Mouse (Mus musculus): ENCODE measurements at regions not wholly inside any gene's neighbourhood (a gene's known extent, or its start where the extent isn't known, plus 50 kb on each side); places are given as distances from the start of the nearest gene placed in this dataset.
A peak's percentile ranks its signal among the peaks of the same experiment; 100 is the strongest.

GRCm38 (mm10) chr3:120786659-120787058 lies 384.8 kb downstream of the Rwdd3 start:
- Histone ChIP-seq H3K27me3 (replicated peaks; ENCODE audit: low read depth, poor library complexity, severe bottlenecking) (no peaks in the 10 kb centered on the region), H3K4me3 (no peak overlapping the region), H3K27ac (replicated peaks) (no peak overlapping the region), H3K9me3 (no peaks in the 10 kb centered on the region), H3K4me1 (no peaks in the 10 kb centered on the region), H3K36me3 (replicated peaks) (no peaks in the 10 kb centered on the region)
- 88% methylated on average over 9 of the region's 9 CpGs for WGBS
- DNase-seq (ENCODE audit: low spot score), result no peak

DNA sequence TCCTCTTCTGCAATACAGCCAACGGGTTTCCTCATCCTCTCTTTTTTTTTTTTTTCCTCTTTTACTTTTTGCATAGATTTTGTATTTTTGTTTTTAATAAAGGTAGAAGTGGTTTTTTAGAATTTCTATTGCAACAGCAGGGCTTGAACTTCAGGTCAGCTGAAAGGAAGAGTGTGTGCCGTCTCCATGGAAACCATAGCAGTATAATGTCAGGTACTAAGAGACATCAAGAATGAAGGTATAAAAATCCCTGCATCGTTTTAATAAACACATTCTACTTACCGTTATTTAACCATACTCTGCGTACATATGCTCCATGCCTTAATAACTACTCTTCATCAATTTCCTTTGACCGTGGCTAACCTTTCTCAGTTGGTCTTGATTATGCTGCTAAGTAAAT lies 390.0 kb downstream of the Rwdd3 start:
- no peak for DNase-seq (ENCODE audit: low spot score)
- WGBS, result 85% methylated on average over 6 of the region's 6 CpGs
- H3K36me3 ChIP-seq (replicated peaks), result no peaks in the 10 kb centered on the region
- H3K9me3 ChIP-seq, result no peaks in the 10 kb centered on the region
- H3K4me1 ChIP-seq, result no peaks in the 10 kb centered on the region
- H3K4me3 ChIP-seq, result no peak overlapping the region
- no peaks in the 10 kb centered on the region for H3K27me3 ChIP-seq (replicated peaks; ENCODE audit: low read depth, poor library complexity, severe bottlenecking)
- no peak overlapping the region for H3K27ac ChIP-seq (replicated peaks)

GRCm38 (mm10) chr3:120779091-120779490 lies 392.4 kb downstream of the Rwdd3 start:
- H3K36me3 ChIP-seq (replicated peaks), result no peaks in the 10 kb centered on the region
- H3K27me3 ChIP-seq (replicated peaks; ENCODE audit: low read depth, poor library complexity, severe bottlenecking), result no peaks in the 10 kb centered on the region
- no peak overlapping the region for H3K27ac ChIP-seq (replicated peaks)
- H3K9me3 ChIP-seq, result no peaks in the 10 kb centered on the region
- H3K4me3 ChIP-seq, result no peak overlapping the region
- no peak for DNase-seq (ENCODE audit: low spot score)
- H3K4me1 ChIP-seq, result no peaks in the 10 kb centered on the region

DNA sequence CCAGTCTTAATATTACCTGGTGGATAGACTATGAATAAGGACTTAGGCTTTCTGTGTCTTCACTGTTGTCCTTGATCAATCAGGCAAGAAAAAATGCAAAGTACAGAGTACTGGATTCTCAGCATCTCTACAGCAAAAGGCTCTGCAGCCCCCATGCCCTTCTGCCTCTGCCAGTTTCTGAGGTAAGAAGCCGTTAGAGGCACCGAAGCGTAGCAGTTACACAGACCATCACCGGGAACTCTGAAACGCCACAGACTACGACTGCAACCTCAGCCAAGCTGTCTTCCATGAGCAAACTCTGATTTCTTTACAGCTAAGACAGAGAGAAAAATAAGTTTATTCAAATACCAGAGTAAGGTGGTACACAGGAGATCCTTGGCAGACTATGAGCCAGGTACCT lies 396.5 kb downstream of the Rwdd3 start:
- no peaks in the 10 kb centered on the region for H3K27me3 ChIP-seq (replicated peaks; ENCODE audit: low read depth, poor library complexity, severe bottlenecking)
- no peak overlapping the region for H3K4me3 ChIP-seq
- no peak for DNase-seq (ENCODE audit: low spot score)
- no peaks in the 10 kb centered on the region for H3K36me3 ChIP-seq (replicated peaks)
- H3K27ac ChIP-seq (replicated peaks), result no peak overlapping the region
- H3K9me3 ChIP-seq, result no peaks in the 10 kb centered on the region
- WGBS, result 85% methylated on average over 6 of the region's 6 CpGs
- H3K4me1 ChIP-seq, result no peaks in the 10 kb centered on the region

- Histone ChIP-seq H3K4me1 (no peaks in the 10 kb centered on the region), H3K27ac (replicated peaks) (no peak overlapping the region), H3K27me3 (replicated peaks; ENCODE audit: low read depth, poor library complexity, severe bottlenecking) (no peaks in the 10 kb centered on the region), H3K9me3 (no peaks in the 10 kb centered on the region), H3K4me3 (no peak overlapping the region), H3K36me3 (replicated peaks) (no peaks in the 10 kb centered on the region)
- WGBS, result 64% methylated on average over 4 of the region's 4 CpGs
- no peak for DNase-seq (ENCODE audit: low spot score)
Observed at GRCm38 (mm10) chr3:120761681-120762080, 409.8 kb downstream of the Rwdd3 start.

- no peak for DNase-seq (ENCODE audit: low spot score)
- Histone ChIP-seq H3K27ac (replicated peaks) (no peak overlapping the region), H3K36me3 (replicated peaks) (no peaks in the 10 kb centered on the region), H3K9me3 (no peaks in the 10 kb centered on the region), H3K27me3 (replicated peaks; ENCODE audit: low read depth, poor library complexity, severe bottlenecking) (no peaks in the 10 kb centered on the region), H3K4me3 (no peak overlapping the region), H3K4me1 (no peaks in the 10 kb centered on the region)
- 86% methylated on average over 3 of the region's 3 CpGs for WGBS
Observed at GRCm38 (mm10) chr3:120761223-120761622, 410.3 kb downstream of the Rwdd3 start.

GRCm38 (mm10) chr3:120748513-120748912 lies 423.0 kb downstream of the Rwdd3 start:
- no peak for DNase-seq (ENCODE audit: low spot score)
- no peaks in the 10 kb centered on the region for H3K36me3 ChIP-seq (replicated peaks)
- H3K27me3 ChIP-seq (replicated peaks; ENCODE audit: low read depth, poor library complexity, severe bottlenecking), result no peaks in the 10 kb centered on the region
- H3K4me1 ChIP-seq, result no peaks in the 10 kb centered on the region
- H3K27ac ChIP-seq (replicated peaks), result no peak overlapping the region
- 73% methylated on average over 4 of the region's 4 CpGs for WGBS
- H3K9me3 ChIP-seq, result no peaks in the 10 kb centered on the region
- H3K4me3 ChIP-seq, result no peak overlapping the region

DNA sequence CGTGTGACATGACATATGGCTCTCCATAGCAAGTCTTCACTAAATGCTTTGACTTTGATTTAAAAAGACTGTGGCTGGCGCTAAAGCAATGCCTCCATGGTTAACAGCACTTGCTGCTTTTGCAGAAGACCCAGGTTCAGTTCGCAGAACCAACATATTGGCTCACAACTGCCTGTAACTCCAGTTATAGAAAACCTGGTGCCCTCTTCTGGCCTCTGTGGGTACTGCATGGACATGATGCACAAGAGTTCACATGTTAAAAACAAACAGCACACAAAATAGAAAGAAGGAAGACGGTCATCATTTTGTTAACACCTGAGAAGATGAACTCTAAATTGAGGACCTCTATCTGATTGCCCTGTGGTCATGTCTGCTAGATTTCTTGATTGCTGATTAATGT lies 423.8 kb downstream of the Rwdd3 start:
- Histone ChIP-seq H3K4me1 (no peaks in the 10 kb centered on the region), H3K4me3 (no peak overlapping the region), H3K36me3 (replicated peaks) (no peaks in the 10 kb centered on the region), H3K27me3 (replicated peaks; ENCODE audit: low read depth, poor library complexity, severe bottlenecking) (no peaks in the 10 kb centered on the region), H3K27ac (replicated peaks) (no peak overlapping the region), H3K9me3 (no peaks in the 10 kb centered on the region)
- DNase-seq (ENCODE audit: low spot score), result peak; percentile 21
- WGBS, result 87% methylated on average over 4 of the region's 4 CpGs

- no peaks in the 10 kb centered on the region for H3K9me3 ChIP-seq
- no peaks in the 10 kb centered on the region for H3K36me3 ChIP-seq (replicated peaks)
- no peaks in the 10 kb centered on the region for H3K27me3 ChIP-seq (replicated peaks; ENCODE audit: low read depth, poor library complexity, severe bottlenecking)
- WGBS, result 93% methylated on average over 6 of the region's 6 CpGs
- H3K4me3 ChIP-seq, result no peak overlapping the region
- H3K4me1 ChIP-seq, result peaks cover 6% of the 10 kb centered on the region; the same call in 1 of the 2 replicates
- H3K27ac ChIP-seq (replicated peaks), result no peak overlapping the region
- DNase-seq (ENCODE audit: low spot score), result no peak
Observed at GRCm38 (mm10) chr3:120733332-120733731, 438.2 kb downstream of the Rwdd3 start.

DNA sequence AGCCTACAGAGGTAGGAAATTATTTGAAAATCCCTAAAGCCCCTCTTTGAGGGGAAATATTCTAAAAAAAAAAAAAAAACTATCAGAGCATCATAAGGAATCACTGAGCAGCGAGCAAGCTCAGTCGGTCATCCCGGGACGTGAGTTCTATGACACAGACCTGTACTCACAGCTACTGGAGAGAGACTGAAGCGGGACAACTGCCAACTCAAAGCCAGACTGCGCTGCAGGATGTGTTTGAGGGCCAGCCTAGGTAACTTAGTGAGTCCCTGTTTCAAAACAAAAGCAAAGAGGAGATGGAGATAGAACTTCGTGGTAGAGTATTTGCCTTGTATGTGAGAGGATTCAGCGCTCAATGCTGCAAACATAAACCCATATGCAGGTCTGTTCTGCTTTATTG lies 439.1 kb downstream of the Rwdd3 start:
- H3K4me1 ChIP-seq, result peaks cover 6% of the 10 kb centered on the region; the same call in 1 of the 2 replicates
- H3K27ac ChIP-seq (replicated peaks), result no peak overlapping the region
- H3K36me3 ChIP-seq (replicated peaks), result no peaks in the 10 kb centered on the region
- H3K9me3 ChIP-seq, result no peaks in the 10 kb centered on the region
- no peaks in the 10 kb centered on the region for H3K27me3 ChIP-seq (replicated peaks; ENCODE audit: low read depth, poor library complexity, severe bottlenecking)
- WGBS, result 94% methylated on average over 8 of the region's 8 CpGs
- DNase-seq (ENCODE audit: low spot score), result no peak
- no peak overlapping the region for H3K4me3 ChIP-seq

DNA sequence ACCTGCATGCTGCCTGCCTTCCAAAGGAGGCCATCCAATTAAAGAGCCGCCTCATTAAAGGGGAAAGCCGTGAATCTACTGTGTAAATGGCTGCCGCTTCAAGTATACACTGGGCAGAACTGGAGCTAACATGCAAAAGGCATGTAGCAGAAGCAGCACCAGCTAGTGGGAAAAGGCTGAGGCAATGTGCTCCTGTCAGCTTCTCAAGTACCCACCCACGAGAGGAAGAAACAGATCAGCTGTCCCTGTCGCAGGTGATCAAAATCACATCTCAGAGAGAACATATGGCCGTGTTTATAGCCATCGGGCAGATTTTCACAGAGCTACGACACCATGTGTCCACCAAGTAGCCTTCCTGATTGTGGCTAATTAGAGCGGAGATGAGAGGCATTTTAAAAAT lies 440.2 kb downstream of the Rwdd3 start:
- peaks cover 6% of the 10 kb centered on the region; the same call in 1 of the 2 replicates for H3K4me1 ChIP-seq
- H3K27me3 ChIP-seq (replicated peaks; ENCODE audit: low read depth, poor library complexity, severe bottlenecking), result no peaks in the 10 kb centered on the region
- H3K27ac ChIP-seq (replicated peaks), result no peak overlapping the region
- DNase-seq (ENCODE audit: low spot score), result peak; percentile 10
- no peaks in the 10 kb centered on the region for H3K36me3 ChIP-seq (replicated peaks)
- 78% methylated on average over 9 of the region's 9 CpGs for WGBS
- no peak overlapping the region for H3K4me3 ChIP-seq
- no peaks in the 10 kb centered on the region for H3K9me3 ChIP-seq

DNA sequence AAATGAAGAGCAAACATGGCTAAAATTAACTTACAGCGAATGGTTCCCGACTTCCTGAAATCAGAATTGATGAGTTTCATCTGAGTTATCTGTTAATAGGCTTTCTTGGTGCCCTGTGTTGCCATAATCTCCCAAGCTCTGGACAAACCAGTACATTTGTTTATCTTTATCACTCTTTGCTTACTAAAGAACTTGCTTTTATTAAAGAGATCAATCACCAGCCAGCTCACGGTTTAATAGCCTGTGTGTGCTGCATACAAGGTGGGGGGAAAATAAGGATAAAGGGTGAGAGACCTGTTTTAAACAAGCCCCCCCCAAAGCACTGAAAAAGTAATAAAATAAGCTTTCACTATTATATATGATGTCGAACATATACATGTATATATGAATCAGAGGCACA lies 441.3 kb downstream of the Rwdd3 start:
- no peaks in the 10 kb centered on the region for H3K27me3 ChIP-seq (replicated peaks; ENCODE audit: low read depth, poor library complexity, severe bottlenecking)
- no peak overlapping the region for H3K27ac ChIP-seq (replicated peaks)
- peaks cover 6% of the 10 kb centered on the region; the same call in 1 of the 2 replicates for H3K4me1 ChIP-seq
- no peak for DNase-seq (ENCODE audit: low spot score)
- no peaks in the 10 kb centered on the region for H3K36me3 ChIP-seq (replicated peaks)
- H3K4me3 ChIP-seq, result no peak overlapping the region
- no peaks in the 10 kb centered on the region for H3K9me3 ChIP-seq
- WGBS, result 88% methylated on average over 4 of the region's 4 CpGs

DNA sequence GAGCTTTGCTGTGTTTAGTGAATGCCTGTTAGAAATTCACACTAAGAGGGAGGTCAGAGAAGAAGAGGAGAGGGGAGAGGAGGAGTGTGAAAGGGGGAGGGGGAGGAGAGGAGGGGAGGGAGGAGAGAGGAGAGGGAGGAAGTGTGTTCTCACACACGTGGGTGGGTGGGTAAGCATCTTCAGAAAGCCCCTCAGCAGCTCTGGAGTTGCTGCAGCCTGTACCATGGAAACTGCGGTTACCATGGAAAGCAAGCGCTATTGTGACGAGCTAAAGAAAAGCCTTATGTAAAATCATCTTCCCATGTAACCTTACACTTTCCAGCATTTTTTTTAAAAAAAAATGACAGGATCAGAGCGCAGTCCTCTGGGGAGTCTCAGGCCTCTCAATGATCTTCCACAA lies 441.8 kb downstream of the Rwdd3 start:
- no peaks in the 10 kb centered on the region for H3K9me3 ChIP-seq
- H3K36me3 ChIP-seq (replicated peaks), result no peaks in the 10 kb centered on the region
- 62% methylated on average over 5 of the region's 5 CpGs for WGBS
- peak; percentile 10 for DNase-seq (ENCODE audit: low spot score)
- no peak overlapping the region for H3K4me3 ChIP-seq
- H3K27ac ChIP-seq (replicated peaks), result no peak overlapping the region
- no peaks in the 10 kb centered on the region for H3K27me3 ChIP-seq (replicated peaks; ENCODE audit: low read depth, poor library complexity, severe bottlenecking)
- H3K4me1 ChIP-seq, result peaks cover 6% of the 10 kb centered on the region; the same call in 1 of the 2 replicates

DNA sequence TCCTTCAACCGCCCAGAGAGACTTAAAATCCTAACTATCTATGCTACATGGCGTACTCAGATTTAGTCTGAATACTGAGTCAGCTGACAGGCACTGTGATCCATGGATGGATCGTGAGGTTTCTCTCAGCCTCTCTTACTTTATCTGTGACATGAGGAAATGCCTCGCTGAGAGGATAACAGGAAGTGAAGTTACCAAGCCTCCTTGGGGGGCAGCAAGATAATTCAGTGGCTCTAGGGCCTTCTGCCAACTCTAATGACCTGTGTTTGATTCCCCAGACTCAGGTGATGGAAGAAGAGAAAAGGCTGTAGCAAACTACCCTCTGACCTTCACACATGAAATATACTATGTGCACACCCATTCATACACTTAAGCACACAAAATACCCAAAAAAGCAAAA lies 486.3 kb downstream of the Rwdd3 start:
- Histone ChIP-seq H3K9me3 (no peaks in the 10 kb centered on the region), H3K4me3 (no peak overlapping the region), H3K4me1 (peaks cover 7% of the 10 kb centered on the region; the same call in 1 of the 2 replicates), H3K36me3 (replicated peaks) (no peaks in the 10 kb centered on the region), H3K27ac (replicated peaks) (no peak overlapping the region), H3K27me3 (replicated peaks; ENCODE audit: low read depth, poor library complexity, severe bottlenecking) (no peaks in the 10 kb centered on the region)
- DNase-seq (ENCODE audit: low spot score), result no peak
- WGBS, result 82% methylated on average over 4 of the region's 4 CpGs

Measured in embryonic facial prominence, embryonic 10.5 days (tissue).